Mouse (Mus musculus) central nervous system, embryonic 14 days (tissue): ENCODE data around the gene Mmp14. TPM values are rescaled to one million over a fixed set of nuclear protein-coding genes. Genes with fewer than 3 reads are reported as not detected.

Source experiments
- polyA plus RNA-seq: library from polyadenylated mRNA; depleted of rRNA; stranded (reverse); fragments of >200 nt; gene quantifications from 2 replicates; pipeline ENCODE4 v1.2.3, GENCODE M21; 2012; rRNA removed

The Mmp14 gene
- 90.9 and 146 TPM in 2 replicates for polyA plus RNA-seq

GRCm38 (mm10) chr14:54431334-54432077 lies at the start of gene Mmp14:
Gene Mmp14 (plus strand): TSS chr14:54431612.

GRCm38 (mm10) chr14:54417623-54418081 lies 13.8 kb upstream of the Mmp14 start, which contains the start of gene Slc7a7:
Gene Slc7a7 (minus strand): TSS chr14:54417780.

GRCm38 (mm10) chr14:54426689-54427398 lies 4.6 kb upstream of the Mmp14 start, which contains the start of gene Mrpl52:
Gene Mrpl52 (plus strand): TSS chr14:54426909.

GRCm38 (mm10) chr14:54463959-54464292 lies 32.5 kb downstream of the Mmp14 start, which contains the start of gene Lrp10:
Gene Lrp10 (plus strand): TSS chr14:54464137.

GRCm38 (mm10) chr14:54475941-54476844 lies 44.8 kb downstream of the Mmp14 start, which contains the start of gene Rem2:
Gene Rem2 (plus strand): TSS chr14:54476100.

Other genes starting within 250 kb of the Mmp14 start
- gene Dad1, start 177.5 kb upstream of the Mmp14 start, polyA plus RNA-seq: 207 and 220 TPM in 2 replicates
- 24.0 and 25.7 TPM in 2 replicates for gene Abhd4, start 177.4 kb upstream of the Mmp14 start, polyA plus RNA-seq
- gene Olfr49, start 146.7 kb upstream of the Mmp14 start, polyA plus RNA-seq: 0.02 TPM in 1 of 2 replicates, not detected in the other
- 81.8 and 85.0 TPM in 2 replicates for gene Oxa1l, start 70.8 kb upstream of the Mmp14 start, polyA plus RNA-seq
- gene Slc7a7, start 13.8 kb upstream of the Mmp14 start, polyA plus RNA-seq: 5.7 and 7.1 TPM in 2 replicates
- gene Mrpl52, start 4.7 kb upstream of the Mmp14 start, polyA plus RNA-seq: 255 and 291 TPM in 2 replicates
- 31.8 and 38.1 TPM in 2 replicates for gene Lrp10, start 32.5 kb downstream of the Mmp14 start, polyA plus RNA-seq
- gene Rem2, start 44.5 kb downstream of the Mmp14 start, polyA plus RNA-seq: 20.9 and 22.1 TPM in 2 replicates
- 86.0 and 93.6 TPM in 2 replicates for gene Prmt5, start 85.9 kb downstream of the Mmp14 start, polyA plus RNA-seq
- gene Haus4, start 123.0 kb downstream of the Mmp14 start, polyA plus RNA-seq: 19.3 and 21.2 TPM in 2 replicates
- gene Ajuba, start 145.9 kb downstream of the Mmp14 start, polyA plus RNA-seq: 18.8 and 22.4 TPM in 2 replicates
- gene 4931414P19Rik, start 174.4 kb downstream of the Mmp14 start, polyA plus RNA-seq: 12.6 and 15.1 TPM in 2 replicates
- 256 and 274 TPM in 2 replicates for gene Psmb5, start 186.4 kb downstream of the Mmp14 start, polyA plus RNA-seq
- gene Psmb11, start 189.8 kb downstream of the Mmp14 start, polyA plus RNA-seq: 0.06 and 0.39 TPM in 2 replicates
- gene Gm17606, start 209.3 kb downstream of the Mmp14 start, polyA plus RNA-seq: not detected in 2 replicates
- 58.5 and 72.3 TPM in 2 replicates for gene Cdh24, start 209.8 kb downstream of the Mmp14 start, polyA plus RNA-seq